Mouse (Mus musculus) MEL-GATA-1-ER (cell line): ENCODE measurements around the gene Olfr1437.
"Not testable (repeated sequence)": the region's sequence is repeated elsewhere in the genome, so short reads cannot be mapped to it uniquely, and the experiment has no call there.

Source experiments
- DNase-seq: peaks from one replicate; pipeline ENCODE4 v3.0.0-alpha.2; 2012; ENCODE audit warnings: low read depth; ENCODE audit errors: extremely low read depth

Gene Olfr1437

GRCm38 (mm10) chr19:12325001-12325400 is at the start of gene Olfr1437:
Olfr1437 (minus strand) TSS chr19:12325101.
- DNase-seq: no peak

- no peak for DNase-seq
Measured at GRCm38 (mm10) chr19:12374465-12375025, 49.6 kb upstream of the Olfr1437 start.

- DNase-seq: no peak
Measured at GRCm38 (mm10) chr19:12373004-12373403, 48.1 kb upstream of the Olfr1437 start.

- DNase-seq: no peak
Measured at GRCm38 (mm10) chr19:12335810-12336209, 10.9 kb upstream of the Olfr1437 start, which contains the start of gene Olfr1438-ps1. Olfr1438-ps1 (minus strand) TSS chr19:12335910.

GRCm38 (mm10) chr19:12299030-12299429 is 25.9 kb downstream of the Olfr1437 start, which contains the start of gene Olfr1436:
Olfr1436 (minus strand) TSS chr19:12299130.
- DNase-seq: not testable (repeated sequence)

- no peak for DNase-seq
Measured at GRCm38 (mm10) chr19:12292979-12293378, 31.9 kb downstream of the Olfr1437 start.

GRCm38 (mm10) chr19:12279554-12279953 is 45.3 kb downstream of the Olfr1437 start, which contains the start of gene Olfr1434:
Olfr1434 (plus strand) TSS chr19:12279854.
- DNase-seq: no peak
